Mouse (Mus musculus) forebrain, postnatal 0 days (tissue): Measurements from ENCODE around the gene Arl15. TPM values are rescaled to one million over a fixed set of nuclear protein-coding genes. Genes with fewer than 3 reads are reported as not detected.
A peak's percentile ranks its signal among the peaks of the same experiment; 100 is the strongest.

ENCODE experiments used
- ATAC-seq: fragments of 200-750 bp; cut with Nextera tagmentation; 2 replicates; pipeline ENCODE4 v1.8.0; 2017; ENCODE audit warnings: mild to moderate bottlenecking, moderate library complexity
- DNase-seq: peaks from one replicate; pipeline ENCODE4 v3.0.0-alpha.2; 2015
- H3K27ac ChIP-seq: fragments of 300-500 bp; sonication (generic); 2 replicates; pipeline ENCODE4 v1.5.1; 2014; ENCODE audit warnings: low read depth, mild to moderate bottlenecking, antibody characterized with exemption, low read length, moderate library complexity, mixed read lengths
- H3K27me3 ChIP-seq: fragments of 300-500 bp; sonication (generic); 2 replicates; pipeline ENCODE4 v1.6.1; 2014; ENCODE audit warnings: mild to moderate bottlenecking, low read length, mixed read lengths; ENCODE audit not compliant: insufficient read depth
- H3K36me3 ChIP-seq: fragments of 300-500 bp; sonication (generic); 2 replicates; pipeline ENCODE4 v1.6.1; 2014; ENCODE audit warnings: mild to moderate bottlenecking, moderate library complexity; ENCODE audit not compliant: insufficient read depth
- H3K4me1 ChIP-seq: fragments of 300-500 bp; sonication (generic); 2 replicates; pipeline ENCODE4 v1.6.1; 2014; ENCODE audit warnings: antibody characterized with exemption; ENCODE audit not compliant: insufficient read depth
- H3K4me2 ChIP-seq: fragments of 300-500 bp; sonication (generic); 2 replicates; pipeline ENCODE4 v1.6.1; 2014; ENCODE audit warnings: low read depth, mild to moderate bottlenecking, moderate library complexity
- H3K4me3 ChIP-seq: fragments of 300-500 bp; sonication (generic); 2 replicates; pipeline ENCODE4 v1.5.1; 2014; ENCODE audit warnings: low read depth, low read length, mixed read lengths
- H3K9ac ChIP-seq: fragments of 300-500 bp; sonication (generic); 2 replicates; pipeline ENCODE4 v1.6.1; 2014; ENCODE audit warnings: mild to moderate bottlenecking
- H3K9me3 ChIP-seq: fragments of 300-500 bp; sonication (generic); 2 replicates; pipeline ENCODE4 v1.6.1; 2016; ENCODE audit warnings: low read length
- CTCF ChIP-seq: sonication (generic); IDR thresholded peaks from 2 replicates; pipeline ENCODE4 v1.5.1; 2016; ENCODE audit warnings: antibody characterized with exemption, control low read depth, low read depth
- WGBS: fragments of 180-500 bp; shearing (Covaris S2); extraction: QIAGEN DNeasy Blood & Tissue Kit; methylation state at CpG from one replicate; pipeline ENCODE4 v1.1.7; 2014; 5-methylcytosine and 5-hydroxymethylcytosine counted together
- polyA plus RNA-seq: library from polyadenylated mRNA; unstranded; fragments of >200 nt; fragmentation: Nextera tagmentation; extraction: Ambion mirVana; gene quantifications from 2 replicates; pipeline ENCODE4 v1.2.1, GENCODE M21; 2015
- total RNA-seq: library from RNA; depleted of rRNA; stranded (reverse); fragments of >200 nt; gene quantifications from 2 replicates; pipeline ENCODE4 v1.2.3, GENCODE M21; 2014

Gene Arl15
- total and polyA plus RNA-seq, 2 experiments from 2014 or later: 18.5 to 44.0 TPM

- Histone ChIP-seq H3K27me3 (no peaks in the 10 kb centered on the region), H3K36me3 (no peaks in the 10 kb centered on the region), H3K4me3 (no peak overlapping the region), H3K9me3 (no peaks in the 10 kb centered on the region), H3K9ac (no peak overlapping the region), H3K4me1 (no peaks in the 10 kb centered on the region), H3K27ac (no peak overlapping the region), H3K4me2 (no peak overlapping the region)
- DNase-seq (no peak), ATAC-seq (peak; percentile 36; the same call in 1 of the 2 replicates)
- no peak for TF ChIP-seq CTCF
- WGBS: 54% methylated on average over 9 of the region's 9 CpGs
Observed at GRCm38 (mm10) chr13:114009786-114010185, 215.5 kb downstream of the Arl15 start.

GRCm38 (mm10) chr13:114010521-114010920, 216.2 kb downstream of the Arl15 start:
- H3K4me2 ChIP-seq: no peak overlapping the region
- DNase-seq: no peak
- H3K9ac ChIP-seq: no peak overlapping the region
- H3K36me3 ChIP-seq: no peaks in the 10 kb centered on the region
- H3K27me3 ChIP-seq: no peaks in the 10 kb centered on the region
- 74% methylated on average over 9 of the region's 9 CpGs for WGBS
- H3K4me1 ChIP-seq: no peaks in the 10 kb centered on the region
- H3K27ac ChIP-seq: no peak overlapping the region
- H3K4me3 ChIP-seq: no peak overlapping the region
- H3K9me3 ChIP-seq: no peaks in the 10 kb centered on the region
- ATAC-seq: no peak
- TF ChIP-seq CTCF: no peak

GRCm38 (mm10) chr13:114011019-114011418, 216.7 kb downstream of the Arl15 start:
- no peak for TF ChIP-seq CTCF
- H3K4me3 ChIP-seq: no peak overlapping the region
- H3K9me3 ChIP-seq: no peaks in the 10 kb centered on the region
- DNase-seq (no peak), ATAC-seq (peak; percentile 61; the same call in 1 of the 2 replicates)
- no peaks in the 10 kb centered on the region for H3K4me1 ChIP-seq
- no peak overlapping the region for H3K9ac ChIP-seq
- no peaks in the 10 kb centered on the region for H3K27me3 ChIP-seq
- H3K27ac ChIP-seq: no peak overlapping the region
- no peak overlapping the region for H3K4me2 ChIP-seq
- WGBS: 37% methylated on average over 12 of the region's 12 CpGs
- no peaks in the 10 kb centered on the region for H3K36me3 ChIP-seq

- no peak for DNase-seq
- Histone ChIP-seq H3K4me3 (no peak overlapping the region), H3K9ac (no peak overlapping the region), H3K9me3 (no peaks in the 10 kb centered on the region), H3K4me1 (no peaks in the 10 kb centered on the region), H3K4me2 (no peak overlapping the region), H3K27ac (no peak overlapping the region), H3K27me3 (no peaks in the 10 kb centered on the region), H3K36me3 (no peaks in the 10 kb centered on the region)
- 78% methylated on average over 8 of the region's 8 CpGs for WGBS
- TF ChIP-seq CTCF: no peak
- no peak for ATAC-seq
Observed at GRCm38 (mm10) chr13:114017928-114018327, 223.6 kb downstream of the Arl15 start.

- no peak for ATAC-seq
Observed at GRCm38 (mm10) chr13:114023541-114023940, 229.2 kb downstream of the Arl15 start.

GRCm38 (mm10) chr13:114026306-114026705, 232.0 kb downstream of the Arl15 start:
- Histone ChIP-seq H3K9ac (no peak overlapping the region), H3K9me3 (no peaks in the 10 kb centered on the region), H3K4me2 (no peak overlapping the region), H3K4me3 (no peak overlapping the region), H3K27me3 (no peaks in the 10 kb centered on the region), H3K36me3 (no peaks in the 10 kb centered on the region), H3K27ac (no peak overlapping the region), H3K4me1 (no peaks in the 10 kb centered on the region)
- 74% methylated on average over 6 of the region's 6 CpGs for WGBS
- no peak for TF ChIP-seq CTCF
- DNase-seq (no peak), ATAC-seq (no peak)

More at GRCm38 (mm10) chr13:114023541-114023940, 229.2 kb downstream of the Arl15 start:
- Histone ChIP-seq H3K4me3 (no peak overlapping the region), H3K4me1 (no peaks in the 10 kb centered on the region), H3K9me3 (no peaks in the 10 kb centered on the region), H3K27ac (no peak overlapping the region), H3K36me3 (no peaks in the 10 kb centered on the region), H3K4me2 (no peak overlapping the region), H3K27me3 (no peaks in the 10 kb centered on the region), H3K9ac (no peak overlapping the region)
- 97% methylated on average over 7 of the region's 7 CpGs for WGBS
- no peak for DNase-seq
- no peak for TF ChIP-seq CTCF

GRCm38 (mm10) chr13:114026751-114027150, 232.4 kb downstream of the Arl15 start:
- no peak overlapping the region for H3K27ac ChIP-seq
- no peaks in the 10 kb centered on the region for H3K4me1 ChIP-seq
- 74% methylated on average over 7 of the region's 7 CpGs for WGBS
- H3K27me3 ChIP-seq: no peaks in the 10 kb centered on the region
- H3K9me3 ChIP-seq: no peaks in the 10 kb centered on the region
- H3K36me3 ChIP-seq: no peaks in the 10 kb centered on the region
- TF ChIP-seq CTCF: no peak
- DNase-seq (no peak), ATAC-seq (no peak)
- H3K4me3 ChIP-seq: no peak overlapping the region
- H3K4me2 ChIP-seq: no peak overlapping the region
- no peak overlapping the region for H3K9ac ChIP-seq
